Mouse (Mus musculus) thymus, adult 2 months (tissue): Measurements from ENCODE around the gene Xbp1.

Experiments
- CTCF ChIP-seq: fragments of 200-500 bp; IDR thresholded peaks from 2 replicates; pipeline ENCODE4 v1.5.1; 2012; ENCODE audit warnings: mild to moderate bottlenecking, control low read depth, low read length, moderate library complexity, borderline replicate concordance; ENCODE audit not compliant: control insufficient read depth, poor library complexity, insufficient read depth; ENCODE audit errors: extremely low read depth
- POLR2A ChIP-seq: fragments of 200-500 bp; IDR thresholded peaks from 2 replicates; pipeline ENCODE4 v1.6.1; 2012; ENCODE audit warnings: mild to moderate bottlenecking, low read length, control low read depth, moderate library complexity; ENCODE audit not compliant: control insufficient read depth, poor library complexity, insufficient read depth; ENCODE audit errors: extremely low read depth

- no peak for TF ChIP-seq CTCF
- no peak for TF ChIP-seq POLR2A
Observed at GRCm38 (mm10) chr11:5476806-5477205, 43.7 kb upstream of the Xbp1 start.
